In genomic region chr16:55973431-55974255, GRCm38 (mm10) we compare ENCODE assay signal across 8 mouse cellular contexts. TPM values are rescaled to one million over a fixed set of nuclear protein-coding genes. Genes with fewer than 3 reads are reported as not detected.
A peak's percentile ranks its signal among the peaks of the same experiment; 100 is the strongest.
DNase-seq lines count a peak whose midpoint lies in the region; ATAC-seq lines count a peak whose summit lies in the region.

Gene Zbtb11 (plus strand): TSS chr16:55973883.

- peak; percentile 84 to 86 for ATAC-seq in hematopoietic stem cell, adult 5-6 weeks (replicated peaks in 1 of 2; ENCODE audit: insufficient read depth in 1 of 2, low FRiP score in 2 of 2, low TSS enrichment in 1 of 2, low read depth in 1 of 2, poor library complexity in 2 of 2, severe bottlenecking in 2 of 2)
- ATAC-seq in lung, embryonic 16.5 days (ENCODE audit: low read depth): peak; percentile 97

- peak; percentile 95 for DNase-seq in MEL-GATA-1-ER (ENCODE audit: extremely low read depth, low read depth)
- DNase-seq in cerebellum, adult 8-10 months: peak; percentile 98
- peak; percentile 99 for DNase-seq in forelimb bud, embryonic 11.5 days (ENCODE audit: low read depth, low spot score)
- peak; percentile 93 for DNase-seq in layer of hippocampus, adult 9-10 months (ENCODE audit: low spot score)
- peak; percentile 97 for DNase-seq in ovary, postnatal 10 days (ENCODE audit: low spot score)
- peak; percentile 99 to 100 for DNase-seq in thymus, postnatal 10 days (ENCODE audit: low spot score in 2 of 2)

- H3K4me3 ChIP-seq in lung, embryonic 16.5 days (ENCODE audit: low read length): peak within 1 kb of the TSS; percentile 84

- H3K9me3 ChIP-seq in lung, embryonic 16.5 days (ENCODE audit: control insufficient read depth, low read length): no peaks in the 10 kb centered on the region

- peak within 1 kb of the TSS; percentile 97 for H3K9ac ChIP-seq in lung, embryonic 16.5 days (ENCODE audit: low read length)

- peaks cover 33% of the 10 kb centered on the region for H3K36me3 ChIP-seq in lung, embryonic 16.5 days (ENCODE audit: control insufficient read depth, insufficient read depth, low read length)

- no peaks in the 10 kb centered on the region for H3K27me3 ChIP-seq in lung, embryonic 16.5 days (ENCODE audit: control insufficient read depth, insufficient read depth, low read depth, low read length)

- H3K4me1 ChIP-seq in lung, embryonic 16.5 days (replicated peaks; ENCODE audit: control insufficient read depth, insufficient read depth, low read length): peaks cover 20% of the 10 kb centered on the region

- H3K27ac ChIP-seq in lung, embryonic 16.5 days (ENCODE audit: low read length): peak within 1 kb of the TSS; percentile 91

- under 1% methylated on average over 77 of the region's 86 CpGs for WGBS in lung, embryonic 16.5 days

- H3K4me2 ChIP-seq in lung, embryonic 16.5 days (ENCODE audit: low read depth, low read length): peak within 1 kb of the TSS; percentile 64

RNA-seq across cellular contexts. Expression of gene Zbtb11, which starts in this region (rescaled TPM):
- total RNA-seq in hematopoietic stem cell, adult 5-6 weeks (2017): 55.8 and 62.2 TPM in 2 replicates
- 18.3 and 18.7 TPM in 2 replicates for polyA plus RNA-seq in lung, embryonic 16.5 days (2015; fragmentation: Nextera tagmentation; extraction: Ambion mirVana)

Comparison
In these comparisons a context has a peak if more than half of its experiments do, and no peak if none do; other contexts are left out.
1. Peak in every context shown above with its lines: DNase-seq, ATAC-seq, H3K4me3 ChIP-seq and H3K27ac ChIP-seq.